Mouse (Mus musculus) lung, postnatal 14 days (tissue): ENCODE results near the gene Adcy5.

Source experiments
- DNase-seq: peaks from one replicate; pipeline ENCODE4 v3.0.0; 2021

Adcy5 gene

DNA sequence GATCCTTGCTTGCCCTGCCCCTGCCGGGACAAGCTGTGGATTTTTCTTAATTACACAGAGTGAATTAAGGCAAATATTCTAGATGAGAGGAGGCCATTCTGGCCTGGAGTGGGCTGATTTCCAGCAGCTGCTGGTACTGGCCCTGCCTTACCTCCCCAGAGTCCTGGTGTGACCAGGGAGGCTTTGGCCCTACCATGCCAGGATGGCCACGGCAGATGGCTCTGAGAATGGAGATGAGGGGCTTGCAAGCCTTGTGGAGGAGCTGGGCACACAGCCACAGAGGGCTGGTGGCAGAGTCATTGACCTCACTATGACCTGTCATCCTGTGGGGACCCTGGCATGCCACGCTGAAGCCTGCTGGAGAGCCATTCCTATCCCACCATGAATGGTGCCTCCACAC is 54.1 kb downstream of the Adcy5 start:
- no peak for DNase-seq

DNA sequence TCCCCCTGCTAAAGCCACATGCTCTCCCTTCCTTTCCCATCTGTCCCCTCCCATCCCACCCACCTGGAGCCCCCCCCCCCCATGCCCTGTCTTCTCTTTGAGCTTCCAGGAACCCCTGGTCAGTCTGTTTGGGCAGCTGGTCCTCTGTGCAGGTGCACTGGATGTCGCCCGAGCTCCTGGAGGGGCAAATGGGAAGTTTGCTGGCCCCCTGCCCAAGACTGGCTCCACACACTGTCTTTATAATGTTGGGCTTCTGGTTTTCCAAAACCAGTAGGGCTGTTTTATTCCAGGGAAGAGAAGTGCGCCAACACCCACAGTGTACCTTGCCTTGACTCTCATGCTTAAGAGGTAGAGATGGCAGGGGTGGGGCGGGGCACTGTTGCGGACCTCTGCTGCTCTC is 55.1 kb downstream of the Adcy5 start:
- DNase-seq: no peak

DNA sequence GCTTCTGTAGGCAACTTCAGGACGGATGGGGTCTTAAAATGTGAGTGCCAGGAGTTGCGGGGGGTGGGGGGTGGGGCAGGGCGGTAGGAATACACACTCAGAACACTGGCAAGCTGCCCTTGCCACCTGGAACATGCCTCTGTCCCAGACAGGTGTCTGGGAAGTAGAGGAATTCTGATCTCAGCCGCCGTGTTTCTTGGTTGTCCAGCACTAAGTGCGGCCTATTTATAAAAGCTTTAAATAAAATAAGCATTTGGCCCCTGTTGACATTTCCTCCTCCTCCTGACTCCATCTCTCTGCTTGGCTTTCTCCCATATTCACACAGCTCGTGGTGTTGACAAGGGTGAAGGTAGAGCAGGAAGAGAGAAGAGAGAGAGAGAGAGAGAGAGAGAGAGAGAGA is 60.4 kb downstream of the Adcy5 start:
- no peak for DNase-seq

DNA sequence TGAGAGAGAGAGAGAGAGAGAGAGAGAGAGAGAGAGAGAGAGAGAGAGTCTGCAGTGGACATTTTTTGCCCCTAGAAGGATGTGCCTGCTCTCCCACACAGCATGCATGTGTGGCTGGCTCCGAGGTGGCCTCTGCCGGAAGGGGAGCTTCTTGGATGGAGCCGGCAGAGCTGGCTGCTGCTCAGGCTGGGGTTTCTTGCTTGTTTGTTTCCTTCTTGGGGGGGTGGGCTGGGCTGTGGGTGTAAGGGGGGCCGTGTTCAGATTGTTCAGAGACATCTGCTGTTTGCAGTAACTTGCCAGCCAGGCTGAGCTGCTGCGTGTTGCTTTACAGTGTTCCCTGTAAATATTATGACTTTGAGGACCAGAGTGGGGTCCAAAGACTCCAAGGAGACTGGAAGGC is 60.8 kb downstream of the Adcy5 start:
- peak; percentile 44 for DNase-seq

DNA sequence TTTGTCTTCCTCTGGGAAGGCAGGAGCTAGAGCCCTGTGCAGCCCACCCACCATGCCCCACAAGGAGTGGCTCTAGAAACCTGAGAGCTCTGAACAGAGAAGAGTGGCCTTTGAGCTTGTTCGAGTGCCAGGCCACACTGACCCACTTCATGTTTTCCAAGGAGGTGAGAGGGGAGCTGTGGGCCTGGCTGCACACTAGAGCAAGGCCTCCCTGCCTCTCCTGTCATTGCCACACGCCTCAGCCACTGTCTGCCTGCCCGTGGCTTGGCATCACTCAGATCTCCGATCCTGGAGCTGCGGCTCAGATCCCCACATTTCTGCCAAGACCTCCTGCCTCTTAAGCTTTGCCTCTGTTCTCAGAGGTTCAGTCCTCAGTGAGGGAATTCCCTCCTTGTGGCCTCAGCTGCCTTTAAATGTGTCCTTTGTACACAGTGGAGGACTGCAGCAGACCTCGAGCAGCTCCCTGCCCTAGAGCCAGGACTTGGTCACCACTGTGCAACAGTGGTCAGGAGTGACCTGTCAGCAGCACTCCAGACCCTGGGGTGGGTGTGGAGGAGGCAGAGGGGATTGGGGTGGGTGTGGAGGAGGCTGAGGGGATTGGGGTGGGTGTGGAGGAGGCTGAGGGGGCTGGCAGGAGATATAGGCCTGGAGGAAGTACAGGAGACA is 62.3 kb downstream of the Adcy5 start:
- DNase-seq: no peak

DNA sequence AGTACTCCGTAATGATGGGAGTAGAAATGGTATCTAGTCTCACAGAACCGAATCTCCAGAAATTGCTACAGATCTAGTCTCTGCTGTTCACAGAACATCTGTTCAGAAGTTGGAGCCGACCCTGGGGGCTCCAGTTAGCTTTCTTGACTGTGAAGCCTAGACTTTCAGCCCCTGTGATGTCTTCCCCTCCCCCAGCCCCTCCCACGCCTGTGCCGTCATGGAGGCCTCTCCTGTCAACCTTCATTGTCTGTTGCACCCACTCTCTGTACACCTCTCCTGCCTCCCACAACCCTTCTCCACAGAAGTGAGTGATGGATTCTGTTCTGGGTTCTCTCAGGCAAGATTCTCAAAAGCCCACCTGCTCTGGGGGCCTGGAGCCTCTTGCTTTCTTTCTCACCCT is 65.7 kb downstream of the Adcy5 start:
- DNase-seq: no peak

DNA sequence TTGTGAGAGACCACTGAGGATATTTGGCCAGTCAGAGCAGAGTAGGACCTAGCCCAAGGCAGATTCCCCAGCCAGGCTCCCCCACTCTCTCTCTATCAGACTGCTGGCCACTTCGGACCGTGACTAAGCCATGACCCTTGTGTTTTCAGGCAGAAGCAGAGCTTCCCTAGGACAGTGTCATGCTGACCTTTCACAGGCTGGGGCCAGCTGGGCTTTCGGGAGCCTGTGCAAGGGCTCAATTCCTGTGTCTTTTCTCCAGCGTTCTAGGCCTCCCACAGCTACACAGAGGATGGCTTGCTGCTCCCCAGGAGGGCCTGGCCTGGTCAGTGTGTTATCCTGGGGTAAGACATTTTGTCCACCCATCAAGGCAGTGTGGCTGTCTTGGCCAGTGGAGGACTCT is 66.9 kb downstream of the Adcy5 start:
- DNase-seq: no peak

DNA sequence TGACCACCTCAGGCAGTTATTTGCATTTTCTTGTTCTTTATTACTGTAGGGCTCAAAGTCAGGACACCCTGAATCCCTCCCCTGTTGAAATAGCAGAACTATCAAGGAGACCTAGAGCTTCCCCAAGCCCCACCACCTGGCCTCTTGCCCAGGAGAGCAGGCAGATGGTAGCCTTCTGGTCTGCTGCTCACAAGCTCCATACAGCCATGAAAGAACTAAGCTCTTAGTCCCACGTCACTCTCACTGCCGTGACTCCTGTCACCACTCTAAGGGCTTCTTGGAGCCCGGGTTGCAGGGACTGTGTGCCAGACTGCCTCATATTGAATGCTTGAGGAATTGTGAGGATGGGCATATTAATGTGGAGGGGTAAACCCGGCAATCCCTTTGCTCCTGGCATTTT is 69.3 kb downstream of the Adcy5 start:
- no peak for DNase-seq

DNA sequence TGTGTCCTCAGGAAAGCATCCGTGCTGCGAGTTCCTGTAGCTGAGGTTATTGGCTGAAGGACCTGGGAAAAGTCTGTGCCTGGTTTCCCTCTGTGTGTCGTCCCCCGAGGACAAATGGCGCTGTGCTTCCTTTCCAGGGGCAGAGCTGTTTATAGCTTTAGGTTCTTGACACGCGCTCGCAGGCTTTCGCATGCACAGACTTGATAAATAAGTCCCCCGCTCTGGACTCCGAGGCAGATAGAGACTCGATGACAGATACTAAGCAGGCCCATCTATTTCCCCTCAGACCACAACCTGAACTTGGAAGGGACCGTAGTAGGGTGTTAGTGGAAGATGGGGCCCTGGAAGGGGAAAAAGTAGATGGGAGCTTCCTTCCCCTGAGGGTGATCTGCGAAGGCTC is 70.0 kb downstream of the Adcy5 start:
- DNase-seq: no peak

DNA sequence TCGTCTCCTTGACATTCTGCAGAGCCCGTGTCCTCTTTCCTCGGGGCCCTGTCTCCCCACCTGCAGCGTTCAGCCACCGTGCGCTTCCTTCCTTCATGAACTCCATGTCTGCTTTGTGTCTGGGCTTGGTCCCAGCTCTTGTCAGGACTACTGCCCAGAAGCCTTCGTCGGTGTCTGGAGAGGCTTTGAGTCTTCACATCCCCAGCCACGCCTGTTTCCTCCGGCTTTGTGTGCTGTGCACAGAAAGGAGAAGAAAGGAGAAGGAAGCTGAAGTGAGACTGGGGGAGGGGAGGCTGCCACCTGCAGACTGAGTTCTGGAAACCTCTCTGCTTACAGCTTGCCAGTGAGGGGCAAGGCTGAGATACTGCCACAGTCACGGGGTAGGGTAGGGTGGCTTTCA is 74.9 kb downstream of the Adcy5 start:
- DNase-seq: no peak

DNA sequence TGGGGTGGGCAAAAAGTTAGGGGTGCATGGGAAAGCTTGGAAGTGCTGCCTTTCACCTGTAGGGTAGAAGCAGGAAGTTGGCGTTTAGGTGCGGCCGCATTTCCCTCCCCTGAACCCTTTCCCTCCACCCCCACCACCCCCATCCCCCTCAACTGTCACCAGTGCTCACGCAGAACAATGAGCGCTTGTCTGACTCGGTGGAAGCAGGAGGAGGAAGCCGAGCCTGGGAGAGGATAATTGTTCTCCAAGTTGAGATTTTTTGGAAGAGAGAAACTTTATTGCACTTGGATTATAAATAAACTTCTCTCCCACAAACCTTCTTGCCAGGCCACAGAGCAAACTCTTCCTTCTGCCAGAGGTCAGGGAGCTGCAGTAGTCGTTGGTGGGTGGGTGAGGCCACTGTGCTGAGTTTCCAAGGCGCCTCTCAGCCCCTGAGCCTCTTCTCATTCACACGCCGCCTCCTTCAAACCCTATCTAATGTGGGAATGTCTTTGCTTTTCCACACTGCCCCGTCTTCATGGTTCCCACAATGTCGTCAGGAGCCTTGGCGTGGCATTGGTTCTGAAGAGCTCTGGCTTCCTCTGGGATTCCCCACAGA is 77.6 kb downstream of the Adcy5 start:
- DNase-seq: no peak

DNA sequence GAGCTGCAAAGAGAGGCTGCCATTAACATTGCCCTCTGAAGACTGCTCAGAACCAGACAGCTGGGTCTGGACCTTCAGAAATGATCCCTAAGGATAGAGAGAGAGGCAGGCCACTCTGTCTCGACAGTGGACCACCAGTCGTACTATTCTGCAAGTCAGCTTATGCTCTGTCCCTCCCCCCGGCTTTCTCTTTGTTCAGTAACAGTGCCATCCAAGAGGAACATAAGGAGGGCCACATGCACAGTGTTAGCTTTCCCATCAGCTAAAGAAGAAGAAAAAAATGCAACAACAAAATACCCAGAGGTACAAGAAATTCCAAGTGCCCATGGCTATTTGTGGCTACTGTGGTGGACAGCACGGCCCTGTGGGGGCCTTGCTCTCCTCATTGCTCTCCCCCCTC is 78.7 kb downstream of the Adcy5 start:
- DNase-seq: no peak

DNA sequence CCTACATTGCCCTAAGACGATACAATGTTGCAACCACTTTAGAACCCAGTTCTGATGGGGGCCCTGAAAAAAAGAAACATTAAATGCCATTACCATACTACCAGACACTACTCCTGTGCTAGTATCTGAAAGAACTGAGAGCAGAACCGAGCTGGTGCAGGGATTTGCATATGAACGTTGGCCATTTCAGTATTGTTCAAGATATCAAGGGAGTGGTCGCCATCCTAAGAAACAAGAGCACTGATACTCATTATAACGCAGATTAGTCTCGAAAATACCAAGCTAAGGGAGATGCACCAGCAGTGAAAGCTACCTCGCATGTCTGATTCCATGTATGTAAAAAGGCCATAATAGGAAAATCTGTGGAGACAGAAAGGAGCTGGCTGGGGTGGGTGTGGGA is 82.4 kb downstream of the Adcy5 start:
- no peak for DNase-seq

DNA sequence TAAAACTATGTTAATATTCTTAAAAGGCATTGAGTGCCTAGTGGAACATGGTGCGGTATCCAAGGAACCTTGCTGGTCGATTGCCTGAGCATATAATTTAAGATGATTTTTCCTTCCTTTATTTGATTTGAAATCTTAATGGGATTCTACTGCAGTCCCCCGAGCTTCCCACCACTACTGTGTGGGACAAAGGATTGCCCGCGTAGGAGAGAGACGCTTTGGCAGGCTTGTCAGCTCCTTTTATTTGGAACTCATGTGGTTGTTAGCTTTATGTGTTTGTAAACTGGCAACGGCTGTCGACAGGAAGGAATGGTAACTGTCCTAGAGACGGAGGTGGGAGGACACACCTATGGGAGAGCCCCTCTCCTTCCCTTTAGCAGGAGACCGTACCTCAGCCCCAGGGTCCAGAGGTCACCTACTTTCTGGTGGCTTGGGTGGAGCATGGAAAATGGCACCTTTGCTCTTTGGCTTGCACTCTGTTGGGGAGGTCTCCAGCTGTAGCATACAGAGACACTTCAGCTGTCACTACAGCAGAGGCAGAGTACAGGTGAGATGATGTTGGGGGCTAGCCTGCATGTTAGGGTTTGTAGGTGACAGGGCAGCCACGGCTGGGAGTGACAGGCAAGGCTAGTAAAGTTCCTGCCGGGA is 84.8 kb downstream of the Adcy5 start:
- no peak for DNase-seq

DNA sequence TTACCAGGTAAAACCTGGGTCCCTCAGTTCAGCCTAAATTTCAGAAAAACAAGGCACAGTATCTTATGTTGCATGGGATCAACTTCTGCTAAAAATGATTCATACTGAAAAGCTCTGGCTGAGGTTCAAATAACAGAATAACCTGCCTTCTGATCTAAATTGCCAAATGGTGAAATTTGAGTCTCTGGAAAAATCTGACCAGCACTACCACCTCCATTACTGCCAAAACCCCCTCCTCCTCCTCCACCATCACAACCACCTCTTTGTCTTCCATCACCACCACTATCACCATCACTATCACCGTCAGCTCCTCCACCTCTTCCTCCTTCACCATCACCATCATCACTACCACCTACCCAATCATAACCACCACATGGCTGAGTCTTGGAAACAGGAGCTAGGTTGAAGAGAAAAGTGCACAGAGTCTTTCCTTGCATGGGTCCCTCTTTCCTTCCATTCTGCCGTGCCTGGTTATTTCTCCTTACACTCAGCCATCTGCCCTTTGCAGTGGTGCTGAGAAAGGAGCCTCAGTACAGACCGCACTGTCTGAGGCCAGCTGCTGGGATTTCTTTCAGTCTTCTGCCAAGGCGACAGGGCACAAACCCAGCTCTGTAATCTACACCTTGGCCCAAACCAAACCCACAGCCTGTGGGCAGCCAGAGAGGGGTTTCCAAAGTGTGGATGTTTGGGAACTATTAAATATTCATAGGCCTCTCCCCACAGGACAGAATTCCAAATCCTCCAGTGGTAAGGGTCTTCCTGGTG is 85.5 kb downstream of the Adcy5 start:
- no peak for DNase-seq

DNA sequence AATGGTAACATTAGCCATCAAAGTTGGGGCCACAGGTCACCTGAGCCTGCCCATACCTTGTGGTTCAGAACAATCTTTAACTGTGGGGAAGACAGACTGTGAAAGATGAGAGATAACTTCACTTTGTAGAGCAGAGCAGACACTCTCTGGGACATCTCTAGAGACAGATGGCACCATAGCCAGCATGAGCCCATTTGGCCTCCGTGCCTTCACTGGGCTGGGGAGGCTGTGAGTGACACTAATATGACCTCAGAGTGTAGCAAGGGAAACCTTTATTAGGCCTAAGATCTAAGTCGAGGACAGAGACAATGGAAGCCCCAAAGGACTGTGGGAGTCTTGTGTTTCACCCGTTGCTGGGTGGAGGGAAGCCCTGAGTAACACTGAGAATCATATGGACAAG is 92.7 kb downstream of the Adcy5 start:
- no peak for DNase-seq

DNA sequence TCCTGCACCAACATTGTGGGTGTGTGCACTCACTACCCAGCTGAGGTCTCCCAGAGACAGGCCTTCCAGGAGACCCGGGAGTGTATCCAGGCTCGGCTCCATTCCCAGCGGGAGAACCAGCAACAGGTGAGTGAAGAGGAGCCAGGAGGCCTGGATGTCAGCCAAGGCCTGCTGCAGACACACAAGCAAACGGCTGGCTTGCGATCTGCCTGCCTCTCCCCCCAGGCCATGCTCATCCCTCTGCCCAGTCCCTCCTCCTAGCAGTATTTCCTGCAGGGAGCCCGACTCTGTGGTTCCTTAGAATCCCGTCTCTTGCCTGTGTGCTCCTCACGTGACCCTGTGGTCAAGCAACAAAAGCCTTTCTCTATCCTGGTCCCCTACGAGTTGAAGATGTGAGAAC is 94.1 kb downstream of the Adcy5 start:
- no peak for DNase-seq

DNA sequence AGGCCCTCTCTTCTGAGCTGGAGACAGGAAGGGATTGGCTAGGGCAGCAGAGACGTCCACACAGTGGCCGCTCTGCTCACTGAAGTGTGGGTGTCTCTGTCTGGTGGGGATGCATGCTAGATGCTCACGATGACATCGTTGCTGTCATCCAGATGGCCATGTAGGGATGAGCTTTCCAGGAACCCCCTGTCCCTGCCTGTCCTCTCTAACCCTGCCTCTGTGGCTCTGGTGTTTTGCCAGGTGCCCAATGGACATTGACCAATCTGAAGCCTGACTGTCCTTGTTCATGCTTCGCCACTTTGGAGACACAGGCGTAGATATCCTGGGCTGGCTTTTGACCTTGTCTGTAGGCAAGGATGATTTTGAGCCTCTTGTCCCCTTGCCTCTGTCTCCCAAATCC is 95.1 kb downstream of the Adcy5 start:
- DNase-seq: no peak

DNA sequence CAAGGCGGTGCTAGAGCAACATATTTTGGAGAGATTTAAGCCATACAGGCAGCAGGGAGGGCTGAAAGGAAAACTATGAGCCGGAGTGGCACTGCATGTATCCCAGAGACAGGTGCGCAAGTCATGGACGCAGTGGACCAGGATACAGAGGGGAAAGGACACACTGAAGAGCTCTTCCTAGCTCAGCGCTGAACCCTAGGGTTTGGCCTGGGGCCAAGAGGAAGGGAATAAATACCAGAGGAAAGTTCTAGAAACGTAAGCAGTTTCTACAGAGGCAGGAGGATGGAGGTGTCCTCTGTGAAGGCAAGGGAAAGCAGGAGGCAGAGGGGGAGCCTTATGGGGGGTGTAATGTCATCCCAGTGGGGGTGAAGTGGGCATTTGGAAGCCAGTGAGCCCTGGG is 97.0 kb downstream of the Adcy5 start:
- no peak for DNase-seq

DNA sequence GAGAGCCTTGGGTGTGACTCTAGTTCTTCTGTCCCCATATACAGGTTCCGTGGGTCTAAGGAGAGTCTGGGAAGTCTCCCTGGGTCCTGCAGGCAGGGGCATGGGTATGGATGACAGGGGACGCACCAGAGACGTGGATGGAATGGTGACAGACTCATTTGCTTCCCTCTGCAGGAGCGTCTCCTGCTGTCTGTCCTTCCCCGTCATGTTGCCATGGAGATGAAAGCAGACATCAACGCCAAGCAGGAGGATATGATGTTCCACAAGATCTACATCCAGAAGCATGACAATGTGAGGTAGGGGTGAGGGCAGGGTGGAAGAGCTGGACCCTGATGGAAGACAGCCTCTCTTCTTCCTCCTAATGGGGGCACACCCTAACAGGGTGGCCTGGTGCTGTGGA is 98.3 kb downstream of the Adcy5 start:
- no peak for DNase-seq

DNA sequence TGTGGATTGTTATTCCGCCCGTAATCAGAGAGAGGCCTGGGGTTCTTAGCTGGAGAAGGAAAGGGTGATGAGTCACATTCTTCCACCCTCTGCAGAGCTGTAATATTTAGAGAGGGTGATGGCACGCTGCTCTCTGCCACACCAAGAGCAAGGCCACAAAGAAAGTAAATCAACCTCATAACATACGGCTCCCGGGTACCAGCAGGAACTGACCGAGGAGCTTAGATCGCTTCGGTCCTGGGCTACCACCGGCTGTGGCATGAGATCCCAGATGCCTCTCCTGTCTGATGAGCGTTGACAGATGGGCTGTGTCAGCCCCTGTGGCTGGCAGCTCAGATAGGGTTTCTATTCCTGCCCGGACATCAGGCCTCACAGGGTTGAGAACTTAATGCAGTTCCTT is 101.3 kb downstream of the Adcy5 start:
- DNase-seq: no peak

DNA sequence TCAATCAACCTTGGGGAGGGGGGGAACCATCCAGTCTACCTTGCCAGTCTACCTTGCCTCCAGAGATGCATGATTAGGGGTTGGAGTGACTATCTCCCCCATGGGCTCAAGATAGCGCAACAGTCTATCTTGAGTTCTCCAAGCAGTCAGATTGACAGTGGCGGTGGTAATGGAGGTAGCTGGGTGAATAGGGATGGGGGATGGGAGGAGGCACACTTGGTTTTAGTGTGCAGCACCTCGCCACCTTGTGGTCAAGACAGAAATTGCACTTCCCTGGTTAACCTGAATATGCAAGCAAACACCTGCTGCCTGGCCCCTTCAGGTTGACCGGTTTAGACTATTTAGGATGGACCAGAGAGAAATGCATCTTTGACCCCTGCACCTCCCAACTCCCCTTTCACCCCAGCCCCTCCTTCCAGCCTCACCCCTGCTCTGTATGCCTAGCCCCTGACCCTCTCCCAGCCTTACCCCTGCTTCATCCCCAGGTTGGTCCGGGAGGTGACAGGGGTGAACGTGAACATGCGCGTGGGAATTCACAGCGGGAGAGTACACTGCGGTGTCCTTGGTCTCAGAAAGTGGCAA is 115.8 kb downstream of the Adcy5 start:
- DNase-seq: peak; percentile 89

DNA sequence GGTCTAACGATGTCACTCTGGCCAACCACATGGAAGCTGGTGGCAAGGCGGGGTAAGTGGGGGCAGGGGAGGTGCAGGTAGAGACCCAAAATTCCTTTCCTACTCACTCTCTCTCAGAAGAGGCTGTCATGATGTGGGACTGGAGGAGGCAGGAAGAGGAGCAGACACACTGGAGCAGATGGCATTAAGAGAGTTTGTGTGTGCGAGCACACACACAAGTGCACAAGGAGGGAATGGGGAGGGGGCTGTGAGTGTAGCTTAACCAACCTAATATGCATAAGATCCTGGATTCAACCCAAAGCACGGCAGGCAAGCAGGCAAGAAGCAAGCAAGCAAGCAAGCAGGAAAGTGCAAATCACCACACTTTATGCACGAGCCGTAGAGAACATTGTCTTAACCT is 116.3 kb downstream of the Adcy5 start:
- DNase-seq: no peak

DNA sequence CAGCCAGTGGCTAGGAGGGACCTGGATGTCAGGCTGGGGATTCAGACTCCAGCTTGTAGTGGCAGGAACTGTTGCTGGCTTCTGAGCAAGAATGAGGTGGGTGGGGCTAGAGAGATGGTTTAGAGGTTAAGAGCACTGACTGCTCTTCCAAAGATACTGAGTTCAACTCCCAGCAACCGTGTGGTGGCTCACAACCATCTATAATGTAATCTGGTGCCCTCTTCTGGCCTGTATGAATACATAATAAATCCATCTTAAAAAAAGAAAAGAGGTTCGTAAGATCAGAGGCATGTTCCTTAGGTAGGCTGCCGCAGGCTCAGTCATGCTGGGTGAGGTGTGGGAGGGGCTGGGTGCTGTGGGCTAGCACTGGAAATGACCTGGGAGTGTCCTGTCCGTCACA is 116.9 kb downstream of the Adcy5 start:
- DNase-seq: no peak
